Mouse (Mus musculus) lung, adult 2 months (tissue): ENCODE measurements around the gene Rnf133.

ENCODE experiments used
- CTCF ChIP-seq: fragments of 200-500 bp; IDR thresholded peaks from 2 replicates; pipeline ENCODE4 v1.5.1; 2011; ENCODE audit warnings: mild to moderate bottlenecking, low read length, control low read depth; ENCODE audit not compliant: insufficient read depth
- POLR2A ChIP-seq: fragments of 200-500 bp; IDR thresholded peaks from 2 replicates; pipeline ENCODE4 v1.6.1; 2011; ENCODE audit warnings: low read depth, mild to moderate bottlenecking, control low read depth, low read length, borderline replicate concordance; ENCODE audit errors: extremely low read depth

DNA sequence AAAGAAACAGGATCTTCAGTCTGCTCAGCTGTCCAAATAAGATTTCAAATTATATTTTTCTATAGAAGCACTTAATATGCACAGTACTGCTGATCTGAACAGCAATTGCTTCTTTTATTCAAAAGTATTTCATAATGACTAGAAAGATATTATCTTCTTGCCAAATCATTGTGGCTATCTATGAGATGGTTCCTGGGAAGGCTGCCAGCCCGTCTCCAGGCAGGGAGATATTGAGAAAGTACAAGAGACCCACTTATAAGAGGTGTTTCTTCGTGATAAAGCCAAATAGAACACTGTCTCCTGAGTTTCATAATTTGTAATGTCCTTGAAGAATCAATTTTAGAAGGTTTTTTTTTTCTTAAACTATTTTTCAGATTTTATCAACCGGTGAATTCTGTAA lies 13.0 kb downstream of the Rnf133 start:
- TF ChIP-seq CTCF (no peak), POLR2A (no peak)
